Mouse (Mus musculus): ENCODE data around the gene Prkaa1. TPM values are rescaled to one million over a fixed set of nuclear protein-coding genes. Genes with fewer than 3 reads are reported as not detected.

The Prkaa1 gene
- polyA plus RNA-seq (2012; rRNA removed), result 5.6 and 6.3 TPM in 2 replicates

DNA sequence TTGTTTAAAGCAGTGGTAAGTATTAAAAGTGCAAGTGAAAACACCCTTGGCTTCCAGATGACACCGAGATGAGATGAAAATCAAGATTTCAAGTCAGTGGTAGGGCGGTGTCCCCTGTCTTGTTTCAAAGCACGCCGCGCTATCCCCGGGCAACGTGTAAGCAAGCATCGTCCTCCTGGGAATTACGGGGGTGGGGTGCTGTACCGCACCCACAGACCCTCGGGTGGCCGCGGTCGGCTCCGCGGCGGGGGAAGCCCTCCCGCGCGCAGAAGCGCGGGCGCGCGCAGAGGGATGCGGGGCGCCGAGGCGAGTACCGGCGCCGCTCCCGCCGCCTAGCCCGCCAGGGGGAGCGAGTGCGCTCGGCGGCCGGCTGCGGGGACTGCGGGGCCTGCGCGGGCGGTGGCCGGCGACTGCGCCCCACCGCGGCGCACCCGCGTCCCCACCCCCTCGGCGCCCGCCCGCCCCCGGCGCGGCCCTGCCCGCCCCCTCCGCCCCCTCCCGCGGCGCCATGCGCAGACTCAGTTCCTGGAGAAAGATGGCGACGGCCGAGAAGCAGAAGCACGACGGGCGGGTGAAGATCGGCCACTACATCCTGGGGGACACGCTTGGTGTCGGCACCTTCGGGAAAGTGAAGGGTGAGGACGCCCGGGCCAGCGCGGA lies at the start of gene Prkaa1:
Gene Prkaa1 (plus strand): TSS at position 501 of the 660 bp plus-strand sequence.

DNA sequence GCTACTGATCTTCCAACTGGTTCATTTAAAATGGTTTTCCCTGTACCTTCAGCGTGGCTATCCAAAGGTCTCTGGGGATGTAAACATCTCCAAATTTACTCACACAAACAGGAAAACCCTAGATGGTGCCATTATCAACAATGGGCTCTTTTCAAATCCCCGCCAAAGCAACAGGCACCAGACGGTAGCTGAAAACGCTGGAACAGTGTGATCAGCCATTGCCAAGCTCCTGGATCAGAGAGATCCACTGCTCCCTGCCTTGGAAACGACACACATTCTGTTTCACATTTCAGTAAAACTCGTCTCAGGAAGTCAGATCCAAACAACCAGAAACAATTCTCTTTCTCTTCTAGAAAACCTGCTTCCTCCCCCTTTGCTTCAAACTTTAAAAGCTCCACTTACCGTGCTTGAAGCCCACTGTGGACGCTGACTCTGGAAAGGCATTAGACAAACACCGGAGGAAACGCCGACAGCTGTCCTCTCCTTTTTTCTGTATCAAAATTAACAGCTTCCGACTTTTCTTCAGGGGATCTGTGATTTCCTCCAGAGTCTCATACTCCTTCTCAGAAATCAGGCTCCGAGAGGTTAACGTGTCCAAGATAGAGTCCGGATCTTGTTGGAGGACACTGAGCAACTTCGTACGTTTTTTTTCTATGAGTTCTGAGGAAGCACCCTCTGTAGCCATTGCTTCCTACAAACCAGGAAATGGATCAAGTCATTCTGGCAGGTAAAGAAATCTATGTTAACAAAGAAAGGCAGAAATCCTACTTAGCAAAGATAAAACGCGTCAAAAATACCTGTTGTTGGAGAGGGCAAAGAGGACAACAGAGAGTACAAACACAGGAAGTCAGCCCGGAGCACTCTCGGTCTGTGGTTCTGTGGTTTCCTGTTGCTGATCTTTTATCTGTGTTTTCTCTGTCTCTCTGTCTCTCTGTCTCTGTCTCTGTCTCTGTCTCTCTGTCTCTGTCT lies 35.7 kb upstream of the Prkaa1 start, which contains the start of gene Card6:
Gene Card6 (minus strand): TSS at position 854 of the 969 bp plus-strand sequence.

DNA sequence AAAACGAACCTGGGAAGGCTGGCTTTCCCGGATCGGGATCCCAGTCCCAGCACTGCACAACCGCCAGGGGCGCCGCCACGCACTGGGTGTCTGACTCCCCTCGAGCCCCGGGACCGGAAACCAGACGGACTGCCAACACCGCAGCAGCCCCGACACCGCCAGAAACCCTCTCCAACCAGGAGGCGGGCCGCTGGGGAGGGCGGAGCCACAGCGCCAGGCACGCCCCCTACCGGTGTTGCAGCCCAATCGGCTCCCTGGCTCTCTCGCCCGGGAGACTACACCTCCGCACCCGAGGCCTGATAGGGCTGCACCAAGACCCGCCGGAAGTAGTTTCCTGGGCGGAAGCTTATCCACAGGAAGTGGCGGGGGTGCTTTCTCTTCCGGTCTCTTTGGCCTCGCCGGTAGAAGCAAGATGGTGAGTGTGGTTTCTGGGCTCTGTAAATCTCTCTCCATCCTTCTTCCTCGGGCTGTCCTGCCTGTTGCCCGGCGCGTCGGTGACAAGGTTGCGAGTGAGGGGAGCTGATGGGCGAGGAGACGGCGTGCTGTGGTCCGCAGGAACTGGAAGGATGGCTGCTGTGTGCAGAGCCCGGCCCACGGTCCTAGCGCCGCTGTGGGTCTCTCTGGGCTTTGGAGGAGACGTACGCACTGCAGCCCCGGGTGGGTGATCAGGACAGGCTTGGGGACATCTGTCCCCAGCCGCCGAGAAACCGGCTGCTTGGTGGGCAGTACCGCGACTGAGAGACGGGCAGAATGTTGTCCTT lies 27.2 kb upstream of the Prkaa1 start, which contains the start of gene Rpl37:
Gene Rpl37 (plus strand): TSS at position 376 of the 761 bp plus-strand sequence.

GRCm38 (mm10) chr15:5185366-5186292 lies 42.0 kb downstream of the Prkaa1 start, which contains the start of gene Ttc33:
TSS of gene Ttc33 (plus strand) at chr15:5185525.

Other genes starting within 250 kb of the Prkaa1 start
- not detected in 2 replicates for gene Mroh2b, start 245.1 kb upstream of the Prkaa1 start, polyA plus RNA-seq (2012; rRNA removed)
- 0.02 TPM in 1 of 2 replicates, not detected in the other for gene C7, start 80.1 kb upstream of the Prkaa1 start, polyA plus RNA-seq (2012; rRNA removed)
- 1.4 and 1.6 TPM in 2 replicates for gene Card6, start 35.3 kb upstream of the Prkaa1 start, polyA plus RNA-seq (2012; rRNA removed)
- 783 and 823 TPM in 2 replicates for gene Rpl37, start 27.2 kb upstream of the Prkaa1 start, polyA plus RNA-seq (2012; rRNA removed)
- 8.6 and 9.0 TPM in 2 replicates for gene Ttc33, start 41.7 kb downstream of the Prkaa1 start, polyA plus RNA-seq (2012; rRNA removed)
- gene Ptger4, start 100.3 kb downstream of the Prkaa1 start, polyA plus RNA-seq (2012; rRNA removed), result 0.79 and 0.84 TPM in 2 replicates

Data from liver, embryonic 18 days (tissue).